Comparison of ENCODE assay signal across 13 mouse cellular contexts in the genomic region with DNA sequence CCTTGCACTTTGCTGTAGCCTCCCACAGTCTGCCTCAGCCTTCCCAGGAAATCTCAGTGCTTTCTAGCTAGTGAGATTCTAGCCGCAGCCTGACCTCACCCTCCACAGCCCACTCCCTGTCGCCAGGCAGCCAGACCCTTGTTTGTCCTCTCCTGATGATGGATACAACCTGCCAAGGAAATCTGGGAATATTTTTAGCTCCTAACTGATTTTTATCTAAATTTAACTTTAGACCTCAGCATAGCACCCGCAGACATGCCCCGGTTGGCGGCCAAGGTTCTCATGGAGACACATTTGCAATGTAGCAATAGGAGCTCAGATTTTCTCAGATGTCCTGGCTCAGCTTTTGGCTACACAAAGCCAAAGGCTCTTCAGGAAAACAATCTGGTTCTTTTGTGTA.
DNase-seq lines count a peak whose midpoint lies in the region; ATAC-seq and TF ChIP-seq lines count a peak whose summit lies in the region.
"Had no signal": no experiment of that assay in that cellular context is flagged by ENCODE, and none has a peak within 500 bp of the region (broad histone marks: within the 10 kb centered on the region; RNA-seq: fewer than 3 reads in every experiment).

No protein-coding gene starts in this region.

- H3K27me3 ChIP-seq in heart, embryonic 12.5 days (replicated peaks): no peaks in the 10 kb centered on the region
- no peaks in the 10 kb centered on the region for H3K27me3 ChIP-seq in intestine, embryonic 15.5 days (replicated peaks)
- no peaks in the 10 kb centered on the region for H3K27me3 ChIP-seq in hindbrain, postnatal 0 days (ENCODE audit: insufficient read depth, low read length)
- H3K27me3 ChIP-seq: liver, embryonic 13.5 days; Patski had no signal

- no peak overlapping the region for H3K9ac ChIP-seq in heart, embryonic 12.5 days
- H3K9ac ChIP-seq in intestine, embryonic 15.5 days: no peak overlapping the region
- H3K9ac ChIP-seq in hindbrain, postnatal 0 days (replicated peaks; ENCODE audit: low read length): no peak overlapping the region
- H3K9ac ChIP-seq: liver, embryonic 13.5 days had no signal

- ATAC-seq in heart, embryonic 12.5 days (ENCODE audit: insufficient number of reproducible peaks, low FRiP score): no peak
- no peak for ATAC-seq in intestine, embryonic 15.5 days
- no peak for ATAC-seq in hindbrain, postnatal 0 days
- ATAC-seq: CD4-positive, CD25-positive, alpha-beta regulatory T cell, adult 4 months; inflammation-experienced regulatory T-cells, adult 6 months; Patski had no signal

- 43% methylated on average over 5 of the region's 5 CpGs for WGBS in heart, embryonic 12.5 days
- WGBS in intestine, embryonic 15.5 days: 53% methylated on average over 5 of the region's 5 CpGs
- 72% methylated on average over 5 of the region's 5 CpGs for WGBS in hindbrain, postnatal 0 days

- no peak overlapping the region for H3K27ac ChIP-seq in heart, embryonic 12.5 days (ENCODE audit: poor library complexity, severe bottlenecking)
- H3K27ac ChIP-seq in intestine, embryonic 15.5 days: peak overlapping the region; percentile 1; the same call in 1 of the 2 replicates
- no peak overlapping the region for H3K27ac ChIP-seq in hindbrain, postnatal 0 days
- H3K27ac ChIP-seq: liver, embryonic 13.5 days had no signal

- no peak overlapping the region for H3K4me2 ChIP-seq in heart, embryonic 12.5 days
- no peak overlapping the region for H3K4me2 ChIP-seq in intestine, embryonic 15.5 days (replicated peaks)
- H3K4me2 ChIP-seq in hindbrain, postnatal 0 days (ENCODE audit: low read depth, low read length): no peak overlapping the region
- H3K4me2 ChIP-seq: liver, embryonic 13.5 days had no signal

- H3K4me3 ChIP-seq in heart, embryonic 12.5 days: no peak overlapping the region
- H3K4me3 ChIP-seq in intestine, embryonic 15.5 days (replicated peaks): no peak overlapping the region
- H3K4me3 ChIP-seq in hindbrain, postnatal 0 days (ENCODE audit: low read length): no peak overlapping the region
- H3K4me3 ChIP-seq: liver, embryonic 13.5 days; megakaryocyte, embryonic 14.5 days had no signal

- DNase-seq in heart, adult 18-20 months: peak; percentile 41 to 43
- peak; percentile 45 for DNase-seq in fibroblast of lung, adult 2 months (ENCODE audit: low read depth)
- peak; percentile 51 for DNase-seq in gastrocnemius, postnatal 25 days
- no peak for DNase-seq in frontal cortex, postnatal 36 days (ENCODE audit: low spot score in 2 of 2)
- DNase-seq in left cerebral cortex, adult 18-20 months (ENCODE audit: low spot score in 2 of 2): no peak
- no peak for DNase-seq in hindbrain, postnatal 0 days (ENCODE audit: low spot score)
- DNase-seq: liver, embryonic 13.5 days had no signal

- no peaks in the 10 kb centered on the region for H3K9me3 ChIP-seq in heart, embryonic 12.5 days (replicated peaks)
- H3K9me3 ChIP-seq in intestine, embryonic 15.5 days: no peaks in the 10 kb centered on the region
- no peaks in the 10 kb centered on the region for H3K9me3 ChIP-seq in hindbrain, postnatal 0 days (ENCODE audit: low read length)
- H3K9me3 ChIP-seq: liver, embryonic 13.5 days; megakaryocyte, embryonic 14.5 days had no signal

- peaks cover 23% of the 10 kb centered on the region for H3K4me1 ChIP-seq in heart, embryonic 12.5 days (replicated peaks)
- peaks cover 33% of the 10 kb centered on the region for H3K4me1 ChIP-seq in intestine, embryonic 15.5 days (replicated peaks)
- H3K4me1 ChIP-seq in hindbrain, postnatal 0 days (ENCODE audit: insufficient read depth, low read length): peaks cover 11% of the 10 kb centered on the region; the same call in 1 of the 2 replicates

- no peak for TF ChIP-seq CTCF in hindbrain, postnatal 0 days (IDR thresholded peaks at IDR 0.05; ENCODE audit: low read depth)

- H3K36me3 ChIP-seq in heart, embryonic 12.5 days: no peaks in the 10 kb centered on the region
- H3K36me3 ChIP-seq in intestine, embryonic 15.5 days: no peaks in the 10 kb centered on the region
- H3K36me3 ChIP-seq in hindbrain, postnatal 0 days (ENCODE audit: insufficient read depth, low read length): no peaks in the 10 kb centered on the region
- H3K36me3 ChIP-seq: liver, embryonic 13.5 days had no signal

Comparison
In these comparisons a context has a peak if more than half of its experiments do, and no peak if none do; other contexts are left out.
1. DNase-seq: peak in heart, adult 18-20 months (2 of 2), fibroblast of lung, adult 2 months (single experiment) and gastrocnemius, postnatal 25 days (single experiment); none in frontal cortex, postnatal 36 days (0 of 2), left cerebral cortex, adult 18-20 months (0 of 2) and hindbrain, postnatal 0 days (single experiment).